Mouse (Mus musculus): ENCODE measurements at regions not wholly inside any gene's neighbourhood (a gene's known extent, or its start where the extent isn't known, plus 50 kb on each side); places are given as distances from the start of the nearest gene placed in this dataset.
A peak's percentile ranks its signal among the peaks of the same experiment; 100 is the strongest.

DNA sequence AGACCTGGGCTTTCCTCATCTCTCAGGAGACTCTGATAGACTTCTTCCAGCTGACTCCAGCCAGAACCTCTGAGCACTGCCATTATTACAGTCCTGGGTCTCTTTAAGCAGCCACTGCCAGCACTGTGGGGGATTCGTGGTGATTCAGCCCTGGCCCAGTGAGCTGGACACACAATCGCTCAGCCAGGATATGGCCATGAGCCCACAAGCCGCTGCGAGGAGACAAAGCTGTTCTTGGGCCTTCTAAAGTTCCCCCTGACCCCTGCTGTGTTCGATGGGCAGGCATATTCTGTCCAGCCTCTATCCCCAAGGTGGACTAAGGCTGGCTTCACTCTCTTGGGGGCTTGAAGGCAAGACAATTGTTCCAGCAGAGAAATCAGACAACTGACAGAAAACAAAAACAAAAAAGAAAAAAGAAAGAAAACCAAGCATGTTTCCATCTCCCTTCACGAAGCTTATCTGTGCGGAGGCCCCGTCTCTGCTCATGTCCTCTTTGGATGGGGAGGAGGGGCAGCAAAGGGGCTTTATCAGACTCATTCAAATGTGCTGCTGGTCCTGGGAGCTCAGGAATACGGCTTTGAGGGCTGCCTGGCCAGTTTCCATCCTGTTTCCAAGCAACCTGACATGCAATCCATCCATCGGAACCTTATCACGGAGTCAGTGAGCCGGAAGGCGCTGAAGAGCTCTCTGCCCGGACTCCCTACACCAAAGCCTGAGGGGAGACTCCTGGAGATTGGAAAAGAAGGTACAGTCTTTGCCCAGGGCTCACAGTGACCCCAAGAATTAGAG is 362.0 kb downstream of the Sox9 start:
- H3K27me3 ChIP-seq (replicated peaks; ENCODE audit: insufficient read depth, low read length) = no peaks in the 10 kb centered on the region
- no peak overlapping the region for H3K4me2 ChIP-seq (replicated peaks; ENCODE audit: low read depth, low read length)
- H3K4me3 ChIP-seq (ENCODE audit: low read depth, low read length) = no peak overlapping the region
- TF ChIP-seq CTCF (IDR thresholded peaks at IDR 0.05) = no peak
- no peak for TF ChIP-seq EP300 (IDR thresholded peaks at IDR 0.05)
- DNase-seq (ENCODE audit: low spot score) (peak; percentile 34), ATAC-seq (0 out of 2 replicates have a peak, but pooled peaks have one; percentile 35)
- no peaks in the 10 kb centered on the region for H3K9me3 ChIP-seq (ENCODE audit: low read length)
- no peak overlapping the region for H3K9ac ChIP-seq (replicated peaks; ENCODE audit: low read depth)
- no peak overlapping the region for H3K27ac ChIP-seq (ENCODE audit: low read length)
- WGBS = 26% methylated on average over 14 of the region's 14 CpGs
- no peaks in the 10 kb centered on the region for H3K36me3 ChIP-seq (ENCODE audit: insufficient read depth, low read length)
- no peaks in the 10 kb centered on the region for H3K4me1 ChIP-seq (ENCODE audit: insufficient read depth, low read depth, low read length)

DNA sequence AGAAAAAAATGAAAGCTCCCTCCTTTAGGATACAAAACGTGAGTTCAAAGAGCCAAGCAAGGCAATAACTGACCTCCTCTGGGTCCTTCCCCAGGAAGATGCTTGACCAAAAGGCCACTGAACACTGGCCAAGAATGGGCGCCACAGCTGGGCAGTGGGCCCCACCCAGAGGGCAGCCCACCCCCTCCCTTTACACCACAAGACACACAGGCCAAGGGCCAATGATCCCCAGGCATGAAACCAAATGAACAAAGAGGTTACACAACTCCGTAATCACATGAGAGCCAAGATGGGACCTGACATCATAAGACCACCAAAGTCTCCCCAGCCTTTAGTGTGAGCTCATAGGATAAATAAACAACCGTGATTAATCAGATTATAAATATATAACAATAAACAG is 363.7 kb downstream of the Sox9 start:
- H3K9ac ChIP-seq (replicated peaks; ENCODE audit: low read depth) = no peak overlapping the region
- no peaks in the 10 kb centered on the region for H3K4me1 ChIP-seq (ENCODE audit: insufficient read depth, low read depth, low read length)
- no peaks in the 10 kb centered on the region for H3K36me3 ChIP-seq (ENCODE audit: insufficient read depth, low read length)
- no peaks in the 10 kb centered on the region for H3K27me3 ChIP-seq (replicated peaks; ENCODE audit: insufficient read depth, low read length)
- no peak overlapping the region for H3K4me3 ChIP-seq (ENCODE audit: low read depth, low read length)
- ATAC-seq (no peak), DNase-seq (ENCODE audit: low spot score) (no peak)
- no peak overlapping the region for H3K27ac ChIP-seq (ENCODE audit: low read length)
- no peak for TF ChIP-seq EP300 (IDR thresholded peaks at IDR 0.05)
- no peak for TF ChIP-seq CTCF (IDR thresholded peaks at IDR 0.05)
- no peaks in the 10 kb centered on the region for H3K9me3 ChIP-seq (ENCODE audit: low read length)
- 81% methylated on average over 4 of the region's 4 CpGs for WGBS
- H3K4me2 ChIP-seq (replicated peaks; ENCODE audit: low read depth, low read length) = no peak overlapping the region

DNA sequence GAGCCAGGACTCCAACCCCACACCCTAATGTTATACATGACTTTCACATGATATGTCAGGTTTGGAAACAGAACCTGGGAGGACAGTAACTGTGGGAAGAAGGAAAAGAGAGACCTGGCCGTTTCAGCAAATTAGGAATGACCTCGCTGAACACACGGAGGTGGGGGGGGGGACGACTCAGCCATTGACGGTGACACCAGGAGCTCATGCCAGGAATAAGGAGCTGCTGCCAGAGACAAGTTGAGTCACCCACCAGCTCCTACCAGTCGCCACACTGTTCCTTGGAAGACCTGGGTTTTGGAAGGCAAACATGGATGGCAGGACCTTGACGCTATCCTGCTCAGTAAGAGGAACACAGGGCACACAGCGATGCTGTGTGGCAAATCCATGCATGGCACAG is 364.7 kb downstream of the Sox9 start:
- 74% methylated on average over 8 of the region's 8 CpGs for WGBS
- no peaks in the 10 kb centered on the region for H3K27me3 ChIP-seq (replicated peaks; ENCODE audit: insufficient read depth, low read length)

DNA sequence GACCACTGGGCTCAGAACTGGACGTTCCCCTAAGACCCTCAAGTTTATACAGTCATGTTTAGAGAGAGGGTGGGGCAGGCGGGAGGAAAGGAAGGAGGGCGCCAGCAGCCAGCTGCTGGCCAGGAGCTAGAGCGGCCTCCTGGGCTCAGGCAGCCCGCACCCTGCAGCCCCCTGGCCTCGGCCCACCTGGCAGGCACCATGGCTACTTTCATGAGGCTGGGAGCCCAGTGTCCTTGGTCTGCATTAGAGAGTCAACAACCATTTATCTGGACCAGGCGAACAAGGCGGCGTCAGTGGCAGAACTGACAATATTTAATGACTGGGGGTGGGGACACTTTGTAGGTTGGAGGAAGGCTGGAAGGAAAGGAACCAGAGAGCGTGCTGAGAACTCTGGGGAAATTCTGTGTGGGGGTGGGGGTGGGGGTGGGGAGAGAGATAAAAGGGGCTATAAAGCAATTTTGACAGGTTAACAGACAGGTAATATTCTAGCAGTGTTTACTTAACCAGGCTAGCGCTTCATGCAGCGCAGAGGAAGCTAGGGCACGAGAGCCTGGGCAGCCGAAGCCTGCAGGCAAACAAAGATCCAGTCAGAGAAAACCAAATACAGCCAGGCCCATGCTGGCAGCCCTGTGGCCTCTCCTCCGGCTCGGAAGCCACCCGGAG is 365.6 kb downstream of the Sox9 start:
- Histone ChIP-seq H3K27me3 (replicated peaks; ENCODE audit: insufficient read depth, low read length) (no peaks in the 10 kb centered on the region), H3K4me2 (replicated peaks; ENCODE audit: low read depth, low read length) (no peak overlapping the region), H3K4me1 (ENCODE audit: insufficient read depth, low read depth, low read length) (no peaks in the 10 kb centered on the region), H3K9me3 (ENCODE audit: low read length) (no peaks in the 10 kb centered on the region), H3K36me3 (ENCODE audit: insufficient read depth, low read length) (no peaks in the 10 kb centered on the region), H3K9ac (replicated peaks; ENCODE audit: low read depth) (no peak overlapping the region), H3K27ac (ENCODE audit: low read length) (no peak overlapping the region), H3K4me3 (ENCODE audit: low read depth, low read length) (no peak overlapping the region)
- WGBS = 42% methylated on average over 17 of the region's 17 CpGs
- TF ChIP-seq EP300 (IDR thresholded peaks at IDR 0.05) (no peak), CTCF (IDR thresholded peaks at IDR 0.05) (no peak)
- ATAC-seq (peak; percentile 8; the same call in 1 of the 2 replicates), DNase-seq (ENCODE audit: low spot score) (no peak)

More for the DNA sequence above, 364.7 kb downstream of the Sox9 start:
- Histone ChIP-seq H3K9ac (replicated peaks; ENCODE audit: low read depth) (no peak overlapping the region), H3K27ac (ENCODE audit: low read length) (no peak overlapping the region), H3K4me1 (ENCODE audit: insufficient read depth, low read depth, low read length) (no peaks in the 10 kb centered on the region), H3K36me3 (ENCODE audit: insufficient read depth, low read length) (no peaks in the 10 kb centered on the region), H3K9me3 (ENCODE audit: low read length) (no peaks in the 10 kb centered on the region), H3K4me3 (ENCODE audit: low read depth, low read length) (no peak overlapping the region), H3K4me2 (replicated peaks; ENCODE audit: low read depth, low read length) (no peak overlapping the region)
- DNase-seq (ENCODE audit: low spot score) (no peak), ATAC-seq (no peak)
- TF ChIP-seq CTCF (IDR thresholded peaks at IDR 0.05) = no peak
- no peak for TF ChIP-seq EP300 (IDR thresholded peaks at IDR 0.05)

DNA sequence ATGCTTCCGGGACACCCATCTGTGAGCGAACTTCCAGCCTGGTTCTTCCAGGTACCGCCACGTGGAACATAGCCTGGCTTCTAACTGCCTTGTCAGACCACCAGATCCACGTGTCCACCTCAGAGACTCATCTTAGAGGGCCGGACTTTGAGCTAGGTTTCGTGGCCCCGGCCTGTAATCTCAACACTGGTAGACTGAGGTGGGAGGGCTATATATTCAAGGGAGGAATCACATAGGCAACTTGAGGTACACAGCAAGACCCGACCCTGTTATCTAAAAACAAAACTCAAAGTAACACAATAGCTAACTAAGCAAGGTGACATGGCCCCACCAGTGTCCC is 366.1 kb downstream of the Sox9 start:
- TF ChIP-seq CTCF (IDR thresholded peaks at IDR 0.05) (no peak), EP300 (IDR thresholded peaks at IDR 0.05) (no peak)
- Histone ChIP-seq H3K4me1 (ENCODE audit: insufficient read depth, low read depth, low read length) (no peaks in the 10 kb centered on the region), H3K4me3 (ENCODE audit: low read depth, low read length) (no peak overlapping the region), H3K9ac (replicated peaks; ENCODE audit: low read depth) (no peak overlapping the region), H3K9me3 (ENCODE audit: low read length) (no peaks in the 10 kb centered on the region), H3K36me3 (ENCODE audit: insufficient read depth, low read length) (no peaks in the 10 kb centered on the region), H3K27ac (ENCODE audit: low read length) (no peak overlapping the region), H3K27me3 (replicated peaks; ENCODE audit: insufficient read depth, low read length) (no peaks in the 10 kb centered on the region), H3K4me2 (replicated peaks; ENCODE audit: low read depth, low read length) (no peak overlapping the region)
- no peak for DNase-seq (ENCODE audit: low spot score)
- no peak for ATAC-seq
- 54% methylated on average over 9 of the region's 9 CpGs for WGBS

DNA sequence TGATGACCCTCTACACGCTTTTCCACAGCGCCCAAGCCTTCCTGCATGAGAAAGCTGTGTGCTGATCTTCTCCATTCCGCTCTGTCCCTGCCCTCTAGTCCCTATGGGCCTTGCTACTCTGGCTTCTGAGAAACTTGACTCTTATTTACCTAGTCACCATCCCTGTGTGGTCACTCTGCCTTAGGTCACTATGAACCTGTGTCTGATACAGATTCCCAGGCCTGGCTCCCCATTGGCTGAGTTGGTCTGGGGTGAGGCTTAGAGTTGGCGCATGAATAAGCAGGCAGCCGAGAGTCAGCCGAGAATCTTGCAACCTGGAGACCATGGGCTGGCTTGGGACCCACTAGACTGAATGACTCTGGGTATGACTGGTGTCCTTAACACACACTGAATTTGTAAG is 373.5 kb downstream of the Sox9 start:
- ATAC-seq (no peak), DNase-seq (ENCODE audit: low spot score) (no peak)
- WGBS = 89% methylated on average over 6 of the region's 6 CpGs
- Histone ChIP-seq H3K9me3 (ENCODE audit: low read length) (no peaks in the 10 kb centered on the region), H3K4me2 (replicated peaks; ENCODE audit: low read depth, low read length) (no peak overlapping the region), H3K36me3 (ENCODE audit: insufficient read depth, low read length) (no peaks in the 10 kb centered on the region), H3K9ac (replicated peaks; ENCODE audit: low read depth) (no peak overlapping the region), H3K4me3 (ENCODE audit: low read depth, low read length) (no peak overlapping the region), H3K4me1 (ENCODE audit: insufficient read depth, low read depth, low read length) (no peaks in the 10 kb centered on the region), H3K27me3 (replicated peaks; ENCODE audit: insufficient read depth, low read length) (no peaks in the 10 kb centered on the region), H3K27ac (ENCODE audit: low read length) (no peak overlapping the region)
- TF ChIP-seq EP300 (IDR thresholded peaks at IDR 0.05) = no peak
- no peak for TF ChIP-seq CTCF (IDR thresholded peaks at IDR 0.05)

Data from lung, postnatal 0 days (tissue).